Mouse (Mus musculus) bone marrow, adult 2 months (tissue): ENCODE results near the gene Met. TPM values are rescaled to one million over a fixed set of nuclear protein-coding genes. Genes with fewer than 3 reads are reported as not detected.

ENCODE experiments used
- H3K27ac ChIP-seq: fragments of 200-500 bp; 2 replicates; pipeline ENCODE4 v1.5.1; 2012; ENCODE audit warnings: low read depth, mild to moderate bottlenecking, control low read depth, inconsistent platforms, low read length; ENCODE audit not compliant: control insufficient read depth, poor library complexity, insufficient read depth
- H3K4me1 ChIP-seq: fragments of 200-500 bp; 2 replicates; pipeline ENCODE4 v1.6.1; 2011; ENCODE audit warnings: low read length; ENCODE audit not compliant: control insufficient read depth, insufficient read depth
- H3K4me3 ChIP-seq: fragments of 200-500 bp; replicated peaks from 2 replicates; pipeline ENCODE3; 2011; ENCODE audit warnings: mild to moderate bottlenecking, low read depth, low read length, control low read depth; ENCODE audit not compliant: control insufficient read depth
- CTCF ChIP-seq: fragments of 200-500 bp; IDR thresholded peaks from 2 replicates; pipeline ENCODE4 v1.5.1; 2011; ENCODE audit warnings: low read length, control low read depth; ENCODE audit not compliant: control insufficient read depth, insufficient read depth
- POLR2A ChIP-seq: fragments of 200-500 bp; IDR thresholded peaks from 2 replicates; pipeline ENCODE4 v1.6.1; 2011; ENCODE audit warnings: low read depth, mild to moderate bottlenecking, control low read depth, low read length, borderline replicate concordance; ENCODE audit not compliant: control insufficient read depth
- WGBS: fragments of 180-500 bp; shearing (Covaris S2); methylation state at CpG from one replicate; pipeline ENCODE4 v1.1.7; 2018; 5-methylcytosine and 5-hydroxymethylcytosine counted together
- polyA plus RNA-seq: library from polyadenylated mRNA; stranded (reverse); fragments of >200 nt; gene quantifications from 2 replicates; pipeline ENCODE4 v1.2.4, GENCODE M21; 2011; ENCODE audit warnings: low replicate concordance; ENCODE audit not compliant: missing spikeins, insufficient read depth, insufficient read length

The Met gene
- polyA plus RNA-seq, 1 experiment: 5.3 TPM

GRCm38 (mm10) chr6:17611352-17612010, 147.9 kb downstream of the Met start:
- TF ChIP-seq POLR2A: no peak
- no peak for TF ChIP-seq CTCF
- Histone ChIP-seq H3K4me1 (peaks cover 1% of the 10 kb centered on the region; the same call in 1 of the 2 replicates), H3K27ac (no peak overlapping the region; the same call in 1 of the 2 replicates), H3K4me3 (no peak overlapping the region)
- 16% methylated on average over 11 of the region's 11 CpGs for WGBS

GRCm38 (mm10) chr6:17612652-17613051, 149.1 kb downstream of the Met start:
- peaks cover 1% of the 10 kb centered on the region; the same call in 1 of the 2 replicates for H3K4me1 ChIP-seq
- no peak overlapping the region for H3K27ac ChIP-seq
- H3K4me3 ChIP-seq: no peak overlapping the region
- 77% methylated on average over 4 of the region's 4 CpGs for WGBS
- no peak for TF ChIP-seq CTCF
- TF ChIP-seq POLR2A: no peak

DNA sequence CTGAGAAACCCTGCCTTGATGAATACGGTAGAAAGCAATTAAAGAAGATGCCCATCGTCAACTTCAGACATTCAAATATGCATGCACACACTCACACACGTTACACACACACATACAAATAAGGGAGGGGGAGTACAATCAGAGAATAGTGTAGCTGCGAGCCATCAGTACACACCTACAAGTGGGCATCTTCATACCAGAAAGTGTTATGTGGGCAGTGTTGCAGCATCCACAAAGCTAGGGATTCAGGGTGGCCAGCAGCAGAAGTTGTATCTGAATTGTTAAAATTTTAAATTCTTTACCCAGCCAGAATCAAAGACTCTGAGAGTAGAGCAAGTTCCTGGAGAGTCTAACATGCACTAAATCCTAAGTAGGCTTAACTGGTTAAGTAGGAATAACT, 157.2 kb downstream of the Met start:
- 83% methylated on average over 4 of the region's 4 CpGs for WGBS
- no peak overlapping the region for H3K27ac ChIP-seq
- H3K4me1 ChIP-seq: no peaks in the 10 kb centered on the region
- H3K4me3 ChIP-seq: no peak overlapping the region
- TF ChIP-seq POLR2A (no peak), CTCF (no peak)

GRCm38 (mm10) chr6:17621436-17621835, 157.8 kb downstream of the Met start:
- 66% methylated on average over 3 of the region's 3 CpGs for whole genome bisulfite sequencing

More at GRCm38 (mm10) chr6:17621436-17621835, 157.8 kb downstream of the Met start:
- no peak for TF ChIP-seq CTCF
- no peak for TF ChIP-seq POLR2A
- H3K4me1 ChIP-seq: no peaks in the 10 kb centered on the region
- H3K4me3 ChIP-seq: no peak overlapping the region
- H3K27ac ChIP-seq: no peak overlapping the region

Other genes starting within 250 kb of the Met start
- gene Cav2, start 182.6 kb upstream of the Met start, polyA plus RNA-seq: 0.83 and 3.0 TPM in 2 replicates
- 9.4 and 10.9 TPM in 2 replicates for gene Cav1, start 157.5 kb upstream of the Met start, polyA plus RNA-seq
- 48.7 and 67.3 TPM in 2 replicates for gene Capza2, start 172.4 kb downstream of the Met start, polyA plus RNA-seq
- gene St7, start 229.1 kb downstream of the Met start, polyA plus RNA-seq: 12.6 and 18.8 TPM in 2 replicates